Mouse (Mus musculus) erythroblast, embryonic 14.5 days (primary cell): ENCODE measurements around the gene Eif4g2.

Source experiments
- GATA1 ChIP-seq: IDR thresholded peaks from 2 replicates; pipeline ENCODE4 v1.6.1; 2012; ENCODE audit warnings: low read length, inconsistent platforms, mixed read lengths
- TAL1 ChIP-seq: IDR thresholded peaks from 3 replicates; pipeline ENCODE4 v1.6.1; 2012; ENCODE audit warnings: low read length, inconsistent platforms, mixed read lengths

- TF ChIP-seq TAL1 (no peak), GATA1 (no peak)
Observed at GRCm38 (mm10) chr7:111059527-111059926, 23.3 kb downstream of the Eif4g2 start.
